Mouse (Mus musculus) adrenal gland, postnatal 4 days (tissue): Measurements from ENCODE around the gene Son. TPM values are rescaled to one million over a fixed set of nuclear protein-coding genes. Genes with fewer than 3 reads are reported as not detected.

ENCODE experiments used
- total RNA-seq, 2 experiments: library from RNA; stranded (reverse); gene quantifications; 2 replicates each; pipeline ENCODE4 v1.2.3; 2021

Gene Son
- total RNA-seq, 2 experiments from 2014 or later: 265 to 299 TPM

Other genes starting within 250 kb of the Son start
- 100 to 1,000 TPM; 115 to 126 TPM for gene Il10rb, start 241.3 kb upstream of the Son start, total RNA-seq
- 10 to 100 TPM; 87.7 to 92.9 TPM for gene Ifnar1, start 162.3 kb upstream of the Son start, total RNA-seq
- 10 to 100 TPM; 38.5 to 40.9 TPM for gene Ifngr2, start 100.4 kb upstream of the Son start, total RNA-seq
- gene Tmem50b, start 49.7 kb upstream of the Son start, total RNA-seq: 10 to 100 TPM; 29.2 to 29.8 TPM
- 1 to 10 TPM; 5.6 to 8.7 TPM for gene Dnajc28, start 28.5 kb upstream of the Son start, total RNA-seq
- 100 to 1,000 TPM; 117 to 118 TPM for gene Gart, start 554 bp upstream of the Son start, total RNA-seq
- 10 to 100 TPM; 15.0 to 21.0 TPM for gene Donson, start 41.3 kb downstream of the Son start, total RNA-seq
- gene Cryzl1, start 81.5 kb downstream of the Son start, total RNA-seq: 10 to 100 TPM; 61.0 to 67.9 TPM
- 10 to 100 TPM; 54.5 to 59.7 TPM for gene Itsn1, start 81.8 kb downstream of the Son start, total RNA-seq